Mouse (Mus musculus): Measurements from ENCODE around the gene C4bp.
A peak's percentile ranks its signal among the peaks of the same experiment; 100 is the strongest.
"Not testable (repeated sequence)": the region's sequence is repeated elsewhere in the genome, so short reads cannot be mapped to it uniquely, and the experiment has no call there.

C4bp gene

GRCm38 (mm10) chr1:130661454-130661853, at the start of gene C4bp:
Gene C4bp, minus strand, starts transcription at chr1:130661632.
- DNase-seq (ENCODE audit: low spot score) = no peak

GRCm38 (mm10) chr1:130710283-130711080, 49.0 kb upstream of the C4bp start:
- DNase-seq (ENCODE audit: low spot score) = no peak

- no peak for DNase-seq (ENCODE audit: low spot score)
Observed at GRCm38 (mm10) chr1:130703613-130704012, 42.2 kb upstream of the C4bp start.

- DNase-seq (ENCODE audit: low spot score) = no peak
Observed at GRCm38 (mm10) chr1:130701976-130702375, 40.5 kb upstream of the C4bp start.

- peak; percentile 28 for DNase-seq (ENCODE audit: low spot score)
Observed at GRCm38 (mm10) chr1:130699937-130700633, 38.7 kb upstream of the C4bp start.

- no peak for DNase-seq (ENCODE audit: low spot score)
Observed at GRCm38 (mm10) chr1:130698601-130699000, 37.2 kb upstream of the C4bp start.

GRCm38 (mm10) chr1:130683905-130684304, 22.5 kb upstream of the C4bp start:
- DNase-seq (ENCODE audit: low spot score) = no peak

- DNase-seq (ENCODE audit: low spot score) = no peak
Observed at GRCm38 (mm10) chr1:130681656-130682413, 20.4 kb upstream of the C4bp start.

GRCm38 (mm10) chr1:130681075-130681474, 19.6 kb upstream of the C4bp start:
- no peak for DNase-seq (ENCODE audit: low spot score)

- DNase-seq (ENCODE audit: low spot score) = no peak
Observed at GRCm38 (mm10) chr1:130678551-130678950, 17.1 kb upstream of the C4bp start.

GRCm38 (mm10) chr1:130663576-130663975, 2.1 kb upstream of the C4bp start:
- DNase-seq (ENCODE audit: low spot score) = not testable (repeated sequence)

- DNase-seq (ENCODE audit: low spot score) = not testable (repeated sequence)
Observed at GRCm38 (mm10) chr1:130659641-130660040, 1.8 kb downstream of the C4bp start.

GRCm38 (mm10) chr1:130644103-130644502, 17.3 kb downstream of the C4bp start:
- no peak for DNase-seq (ENCODE audit: low spot score)

- DNase-seq (ENCODE audit: low spot score) = no peak
Observed at GRCm38 (mm10) chr1:130640967-130641366, 20.5 kb downstream of the C4bp start.

GRCm38 (mm10) chr1:130633761-130634410, 27.5 kb downstream of the C4bp start:
- peak; percentile 86 for DNase-seq (ENCODE audit: low spot score)

GRCm38 (mm10) chr1:130633316-130633715, 28.1 kb downstream of the C4bp start:
- peak; percentile 51 for DNase-seq (ENCODE audit: low spot score)

GRCm38 (mm10) chr1:130629521-130629920, 31.9 kb downstream of the C4bp start, which contains the start of gene Zp3r:
Gene Zp3r, minus strand, starts transcription at chr1:130629621.
- peak; percentile 11 for DNase-seq (ENCODE audit: low spot score)

- peak; percentile 34 for DNase-seq (ENCODE audit: low spot score)
Observed at GRCm38 (mm10) chr1:130596291-130596690, 65.1 kb downstream of the C4bp start.

- DNase-seq (ENCODE audit: low spot score) = no peak
Observed at GRCm38 (mm10) chr1:130588659-130589058, 72.8 kb downstream of the C4bp start.

Measured in T-cell, adult 2 months (primary cell).